Mouse (Mus musculus): ENCODE measurements at regions not wholly inside any gene's neighbourhood (a gene's known extent, or its start where the extent isn't known, plus 50 kb on each side); places are given as distances from the start of the nearest gene placed in this dataset.

- H3K9ac ChIP-seq (replicated peaks; ENCODE audit: low read depth, low read length): no peak overlapping the region
- TF ChIP-seq EP300 (IDR thresholded peaks at IDR 0.05; ENCODE audit: low read depth) (no peak), CTCF (IDR thresholded peaks at IDR 0.05; ENCODE audit: low read depth) (no peak)
- H3K4me1 ChIP-seq (ENCODE audit: control insufficient read depth, insufficient read depth): no peaks in the 10 kb centered on the region
- no peak overlapping the region for H3K27ac ChIP-seq (ENCODE audit: low read depth)
- H3K4me3 ChIP-seq (ENCODE audit: low read depth, low read length): no peak overlapping the region
- no peak for ATAC-seq (ENCODE audit: insufficient read depth, low read depth)
- 80% methylated on average over 5 of the region's 5 CpGs for WGBS
- H3K27me3 ChIP-seq (ENCODE audit: control insufficient read depth, insufficient read depth, low read length): no peaks in the 10 kb centered on the region
- H3K36me3 ChIP-seq (replicated peaks; ENCODE audit: control insufficient read depth, insufficient read depth, low read length): no peaks in the 10 kb centered on the region
- DNase-seq (ENCODE audit: low spot score): no peak
- H3K9me3 ChIP-seq (replicated peaks; ENCODE audit: control insufficient read depth, low read length): no peaks in the 10 kb centered on the region
- no peak overlapping the region for H3K4me2 ChIP-seq (ENCODE audit: low read depth, low read length)
These were observed 136.1 kb upstream of the Bcl6 start for GRCm38 (mm10) chr16:24124766-24125165.

- DNase-seq (ENCODE audit: low spot score) (no peak), ATAC-seq (ENCODE audit: insufficient read depth, low read depth) (no peak)
- Histone ChIP-seq H3K9ac (replicated peaks; ENCODE audit: low read depth, low read length) (no peak overlapping the region), H3K4me1 (ENCODE audit: control insufficient read depth, insufficient read depth) (no peaks in the 10 kb centered on the region), H3K4me2 (ENCODE audit: low read depth, low read length) (no peak overlapping the region), H3K9me3 (replicated peaks; ENCODE audit: control insufficient read depth, low read length) (no peaks in the 10 kb centered on the region), H3K27me3 (ENCODE audit: control insufficient read depth, insufficient read depth, low read length) (no peaks in the 10 kb centered on the region), H3K4me3 (ENCODE audit: low read depth, low read length) (no peak overlapping the region), H3K27ac (ENCODE audit: low read depth) (no peak overlapping the region), H3K36me3 (replicated peaks; ENCODE audit: control insufficient read depth, insufficient read depth, low read length) (no peaks in the 10 kb centered on the region)
- WGBS: 70% methylated on average over 4 of the region's 4 CpGs
- no peak for TF ChIP-seq CTCF (IDR thresholded peaks at IDR 0.05; ENCODE audit: low read depth)
- no peak for TF ChIP-seq EP300 (IDR thresholded peaks at IDR 0.05; ENCODE audit: low read depth)
These were observed 135.4 kb upstream of the Bcl6 start for GRCm38 (mm10) chr16:24124083-24124482.

- Histone ChIP-seq H3K9me3 (replicated peaks; ENCODE audit: control insufficient read depth, low read length) (no peaks in the 10 kb centered on the region), H3K27ac (ENCODE audit: low read depth) (no peak overlapping the region), H3K9ac (replicated peaks; ENCODE audit: low read depth, low read length) (no peak overlapping the region), H3K4me1 (ENCODE audit: control insufficient read depth, insufficient read depth) (no peaks in the 10 kb centered on the region), H3K4me3 (ENCODE audit: low read depth, low read length) (no peak overlapping the region), H3K4me2 (ENCODE audit: low read depth, low read length) (no peak overlapping the region), H3K36me3 (replicated peaks; ENCODE audit: control insufficient read depth, insufficient read depth, low read length) (no peaks in the 10 kb centered on the region), H3K27me3 (ENCODE audit: control insufficient read depth, insufficient read depth, low read length) (no peaks in the 10 kb centered on the region)
- ATAC-seq (ENCODE audit: insufficient read depth, low read depth): no peak
- 86% methylated on average over 6 of the region's 6 CpGs for WGBS
- no peak for DNase-seq (ENCODE audit: low spot score)
- TF ChIP-seq CTCF (IDR thresholded peaks at IDR 0.05; ENCODE audit: low read depth) (no peak), EP300 (IDR thresholded peaks at IDR 0.05; ENCODE audit: low read depth) (no peak)
These were observed 133.0 kb upstream of the Bcl6 start for GRCm38 (mm10) chr16:24121633-24122032.

- TF ChIP-seq CTCF (IDR thresholded peaks at IDR 0.05; ENCODE audit: low read depth) (no peak), EP300 (IDR thresholded peaks at IDR 0.05; ENCODE audit: low read depth) (no peak)
- DNase-seq (ENCODE audit: low spot score): no peak
These were observed 132.2 kb upstream of the Bcl6 start for GRCm38 (mm10) chr16:24120836-24121235.

GRCm38 (mm10) chr16:24118487-24118886 lies 129.8 kb upstream of the Bcl6 start:
- Histone ChIP-seq H3K9me3 (replicated peaks; ENCODE audit: control insufficient read depth, low read length) (no peaks in the 10 kb centered on the region), H3K36me3 (replicated peaks; ENCODE audit: control insufficient read depth, insufficient read depth, low read length) (no peaks in the 10 kb centered on the region), H3K4me1 (ENCODE audit: control insufficient read depth, insufficient read depth) (no peaks in the 10 kb centered on the region), H3K9ac (replicated peaks; ENCODE audit: low read depth, low read length) (no peak overlapping the region), H3K27me3 (ENCODE audit: control insufficient read depth, insufficient read depth, low read length) (no peaks in the 10 kb centered on the region), H3K4me2 (ENCODE audit: low read depth, low read length) (no peak overlapping the region), H3K27ac (ENCODE audit: low read depth) (no peak overlapping the region), H3K4me3 (ENCODE audit: low read depth, low read length) (no peak overlapping the region)
- DNase-seq (ENCODE audit: low spot score) (no peak), ATAC-seq (ENCODE audit: insufficient read depth, low read depth) (no peak)
- TF ChIP-seq EP300 (IDR thresholded peaks at IDR 0.05; ENCODE audit: low read depth): no peak
- no peak for TF ChIP-seq CTCF (IDR thresholded peaks at IDR 0.05; ENCODE audit: low read depth)
- 61% methylated on average over 2 of the region's 2 CpGs for WGBS

More at GRCm38 (mm10) chr16:24120836-24121235, 132.2 kb upstream of the Bcl6 start:
- Histone ChIP-seq H3K4me1 (ENCODE audit: control insufficient read depth, insufficient read depth) (no peaks in the 10 kb centered on the region), H3K27me3 (ENCODE audit: control insufficient read depth, insufficient read depth, low read length) (no peaks in the 10 kb centered on the region), H3K4me3 (ENCODE audit: low read depth, low read length) (no peak overlapping the region), H3K4me2 (ENCODE audit: low read depth, low read length) (no peak overlapping the region), H3K27ac (ENCODE audit: low read depth) (no peak overlapping the region), H3K36me3 (replicated peaks; ENCODE audit: control insufficient read depth, insufficient read depth, low read length) (no peaks in the 10 kb centered on the region), H3K9me3 (replicated peaks; ENCODE audit: control insufficient read depth, low read length) (no peaks in the 10 kb centered on the region), H3K9ac (replicated peaks; ENCODE audit: low read depth, low read length) (no peak overlapping the region)
- WGBS: 74% methylated on average over 6 of the region's 6 CpGs
- ATAC-seq (ENCODE audit: insufficient read depth, low read depth): no peak

Measured in heart, postnatal 0 days (tissue).